Mouse (Mus musculus): ENCODE measurements around the gene Eif5a.
A peak's percentile ranks its signal among the peaks of the same experiment; 100 is the strongest.
"Not testable (repeated sequence)": the region's sequence is repeated elsewhere in the genome, so short reads cannot be mapped to it uniquely, and the experiment has no call there.

The Eif5a gene

DNA sequence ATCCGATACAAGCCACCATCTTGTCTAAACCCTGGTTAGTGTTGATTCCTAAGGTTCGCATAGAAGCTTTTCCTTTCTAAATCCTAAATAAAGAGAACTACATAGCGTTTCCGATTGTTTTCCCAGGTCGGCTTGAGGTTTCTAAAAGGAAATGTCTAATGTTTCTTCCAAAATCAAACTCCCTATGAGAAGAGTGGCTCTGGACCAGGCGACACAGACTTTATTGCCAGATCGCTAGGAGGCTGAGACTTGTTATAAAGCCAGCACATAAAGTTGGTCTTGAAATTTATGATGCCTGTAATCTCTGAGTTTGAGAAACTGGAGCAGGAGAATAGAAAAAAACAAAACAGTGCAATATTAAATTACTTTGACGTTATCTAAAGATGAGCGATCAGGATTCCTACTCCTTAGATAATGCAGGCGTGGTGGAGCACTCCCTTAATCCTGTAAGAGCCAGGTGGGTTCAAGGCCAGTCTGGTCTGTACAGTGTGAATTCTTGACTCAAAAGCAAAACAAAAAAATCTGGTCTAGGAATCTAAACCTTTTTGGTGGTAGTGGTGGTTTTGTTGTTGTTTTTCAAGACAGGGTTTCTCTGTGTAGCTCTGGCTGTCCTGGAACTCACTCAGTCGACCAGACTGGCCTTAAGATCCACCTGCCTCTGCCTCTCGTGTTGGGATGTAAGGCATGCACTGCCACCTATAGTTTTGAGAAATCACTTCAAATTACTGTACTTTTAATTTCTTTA lies 426 bp upstream of the Eif5a start:
- DNase-seq (ENCODE audit: extremely low spot score): no peak

- peak; percentile 74 for DNase-seq (ENCODE audit: extremely low spot score)
Observed at GRCm38 (mm10) chr11:69920266-69921031, 1.3 kb downstream of the Eif5a start.

- DNase-seq (ENCODE audit: extremely low spot score): peak; percentile 69
Observed at GRCm38 (mm10) chr11:69919661-69920265, 2.0 kb downstream of the Eif5a start.

DNA sequence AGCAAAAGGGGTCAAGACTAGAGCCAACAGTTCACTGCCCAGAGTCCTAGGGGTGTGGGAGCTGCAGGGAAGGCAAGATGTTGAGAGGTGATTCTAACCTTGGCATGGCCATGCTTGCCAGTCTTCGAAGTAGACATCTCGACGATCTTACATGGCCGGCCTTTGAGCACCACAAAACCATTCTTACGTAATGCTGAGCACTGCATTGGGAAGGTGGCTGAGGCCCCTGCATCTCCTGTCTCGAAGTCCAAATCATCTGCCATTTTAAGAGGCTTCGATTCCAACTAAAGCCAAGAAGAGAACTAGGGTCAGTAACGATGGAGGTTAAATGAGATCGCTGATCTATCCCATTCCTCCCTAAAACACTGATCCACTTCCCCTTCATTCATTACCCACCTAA lies 2.7 kb downstream of the Eif5a start:
- no peak for DNase-seq (ENCODE audit: extremely low spot score)

- DNase-seq (ENCODE audit: extremely low spot score): no peak
Observed at GRCm38 (mm10) chr11:69918118-69918517, 3.6 kb downstream of the Eif5a start.

- DNase-seq (ENCODE audit: extremely low spot score): no peak
Observed at GRCm38 (mm10) chr11:69917379-69917948, 4.3 kb downstream of the Eif5a start.

DNA sequence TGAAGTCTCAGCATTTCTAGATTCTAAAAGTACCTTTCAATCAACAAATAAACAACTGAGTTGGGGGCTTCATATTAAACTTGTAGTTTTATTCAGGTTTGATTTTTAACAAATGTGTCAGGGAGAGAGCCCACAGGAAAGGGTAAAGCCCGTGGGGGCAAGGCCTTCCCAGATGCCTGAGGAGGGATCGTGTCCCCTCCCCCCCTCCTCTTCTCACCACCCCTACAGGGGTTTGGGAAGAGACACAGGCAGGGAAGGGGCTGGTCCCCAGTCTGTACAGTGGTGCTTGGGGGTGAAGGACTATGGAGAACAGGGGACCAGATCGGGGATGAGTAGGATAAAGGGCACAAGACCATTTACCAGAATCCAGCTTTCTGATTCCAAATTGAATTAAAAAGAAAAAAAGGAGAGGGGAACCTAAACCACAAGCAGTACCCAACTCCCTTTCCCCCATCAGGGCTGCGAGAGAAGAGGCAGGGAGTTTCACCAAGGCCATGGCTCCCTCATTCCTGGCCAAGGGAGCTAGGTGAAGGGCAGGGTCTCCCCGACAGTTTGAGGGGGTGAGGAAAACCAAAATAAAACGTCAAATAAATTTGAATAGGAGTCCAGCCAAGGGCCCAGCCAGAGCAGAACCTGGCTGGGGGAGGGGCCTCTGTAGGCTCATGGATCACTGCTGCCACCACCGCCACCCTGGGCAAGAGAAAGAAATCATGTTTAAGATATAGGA lies 4.9 kb downstream of the Eif5a start:
- DNase-seq (ENCODE audit: extremely low spot score): not testable (repeated sequence)

GRCm38 (mm10) chr11:69915667-69916627 lies 5.8 kb downstream of the Eif5a start:
- DNase-seq (ENCODE audit: extremely low spot score): peak; percentile 27

DNA sequence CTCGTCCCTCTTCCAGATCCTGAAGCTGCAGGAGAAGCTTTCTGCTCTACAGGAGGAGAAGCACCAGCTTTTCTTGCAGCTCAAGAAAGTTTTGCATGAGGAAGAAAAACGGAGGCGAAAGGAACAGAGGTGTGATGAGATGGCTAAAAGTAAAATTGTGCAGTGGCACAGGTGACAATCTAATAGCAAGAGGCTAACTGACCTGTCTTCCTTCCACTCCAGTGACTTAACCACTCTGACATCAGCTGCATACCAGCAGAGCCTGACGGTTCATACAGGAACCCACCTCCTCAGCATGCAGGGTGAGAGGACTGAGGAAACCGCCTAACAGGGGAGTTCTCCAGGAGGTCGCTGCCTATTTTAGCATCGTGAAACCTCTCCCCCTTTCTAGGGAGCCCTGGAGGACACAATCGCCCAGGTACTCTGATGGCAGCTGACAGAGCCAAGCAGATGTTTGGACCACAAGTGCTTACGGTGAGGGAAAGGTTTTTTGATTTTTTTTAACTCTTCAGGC lies 6.8 kb downstream of the Eif5a start:
- no peak for DNase-seq (ENCODE audit: extremely low spot score)

DNA sequence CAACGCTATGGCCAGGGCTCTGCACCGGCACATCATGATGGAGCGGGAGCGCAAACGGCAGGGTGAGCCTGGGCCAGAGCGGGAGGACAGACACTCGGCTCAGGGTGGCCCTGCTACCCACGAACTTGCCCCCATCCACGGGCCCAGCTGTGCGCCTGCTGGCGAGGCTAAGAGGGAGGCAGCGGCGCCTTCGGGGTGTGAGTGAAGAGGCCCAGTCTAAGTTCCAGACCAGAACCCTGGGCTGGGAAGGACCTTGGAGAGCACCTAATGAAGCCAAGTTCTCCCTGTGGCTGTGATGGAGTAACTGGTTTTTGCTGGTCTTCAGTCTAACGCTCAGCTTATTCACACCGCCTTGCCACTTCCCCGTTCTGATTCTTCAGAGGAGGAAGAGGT lies 7.4 kb downstream of the Eif5a start:
- DNase-seq (ENCODE audit: extremely low spot score): no peak

- DNase-seq (ENCODE audit: extremely low spot score): peak; percentile 93
Observed at GRCm38 (mm10) chr11:69913554-69914371, 8.0 kb downstream of the Eif5a start, which contains the start of gene Gps2. Gps2 (plus strand) TSS chr11:69913888.

GRCm38 (mm10) chr11:69912716-69913530 lies 8.8 kb downstream of the Eif5a start:
- no peak for DNase-seq (ENCODE audit: extremely low spot score)

DNA sequence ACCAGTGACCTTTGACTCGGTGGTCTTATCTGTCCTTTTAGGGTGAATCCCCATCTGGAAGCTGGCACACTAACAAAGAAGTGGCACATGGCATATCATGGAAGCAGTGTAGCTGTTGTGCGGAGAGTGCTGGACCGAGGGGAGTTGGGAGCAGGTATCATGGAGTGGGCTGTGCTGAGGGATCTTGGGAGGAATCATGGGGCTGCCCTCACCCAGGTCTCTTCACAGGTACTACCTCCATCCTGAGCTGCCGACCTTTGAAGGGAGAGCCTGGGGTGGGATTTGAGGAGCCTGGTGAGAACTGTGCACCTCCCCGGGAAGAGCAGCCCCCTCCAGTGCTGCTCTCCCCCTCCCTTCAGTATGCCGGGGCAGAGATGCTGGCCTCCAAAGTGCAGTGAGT lies 10.1 kb downstream of the Eif5a start:
- no peak for DNase-seq (ENCODE audit: extremely low spot score)

DNA sequence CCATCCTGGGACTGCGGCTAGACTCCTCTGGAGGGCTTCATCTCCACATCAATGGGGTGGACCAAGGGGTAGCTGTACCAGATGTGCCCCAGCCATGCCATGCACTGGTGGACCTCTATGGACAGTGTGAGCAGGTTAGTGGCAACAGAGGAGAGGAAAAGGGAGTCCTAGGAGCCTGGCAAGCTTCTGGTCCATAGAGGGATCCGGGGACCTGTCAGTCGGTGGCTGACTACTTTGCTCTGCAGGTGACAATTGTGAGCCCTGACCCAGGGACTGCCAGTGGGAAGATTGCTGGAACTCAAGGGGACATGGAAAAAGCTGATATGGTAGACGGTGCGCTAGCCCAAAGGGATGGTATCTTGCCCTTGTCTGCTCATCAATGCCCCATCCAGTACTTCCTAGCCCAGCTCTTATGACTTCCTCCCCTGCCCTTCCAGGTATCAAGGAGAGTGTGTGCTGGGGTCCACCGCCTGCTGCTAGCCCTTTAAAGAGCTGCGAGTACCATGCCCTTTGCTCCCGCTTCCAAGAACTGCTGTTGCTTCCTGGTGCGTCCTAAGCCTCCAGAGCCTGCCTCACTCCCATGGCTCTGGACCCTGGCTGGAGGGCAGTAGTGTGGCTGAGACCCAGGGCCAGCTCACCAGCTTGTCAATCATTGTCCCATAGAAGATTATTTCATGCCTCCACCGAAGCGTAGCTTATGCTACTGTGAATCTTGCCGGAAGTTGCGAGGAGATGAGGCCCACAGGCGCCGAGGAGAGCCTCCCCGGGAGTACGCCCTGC lies 10.8 kb downstream of the Eif5a start:
- no peak for DNase-seq (ENCODE audit: extremely low spot score)

- DNase-seq (ENCODE audit: extremely low spot score): no peak
Observed at GRCm38 (mm10) chr11:69910177-69910576, 11.6 kb downstream of the Eif5a start.

GRCm38 (mm10) chr11:69909174-69909573 lies 12.6 kb downstream of the Eif5a start:
- DNase-seq (ENCODE audit: extremely low spot score): no peak

DNA sequence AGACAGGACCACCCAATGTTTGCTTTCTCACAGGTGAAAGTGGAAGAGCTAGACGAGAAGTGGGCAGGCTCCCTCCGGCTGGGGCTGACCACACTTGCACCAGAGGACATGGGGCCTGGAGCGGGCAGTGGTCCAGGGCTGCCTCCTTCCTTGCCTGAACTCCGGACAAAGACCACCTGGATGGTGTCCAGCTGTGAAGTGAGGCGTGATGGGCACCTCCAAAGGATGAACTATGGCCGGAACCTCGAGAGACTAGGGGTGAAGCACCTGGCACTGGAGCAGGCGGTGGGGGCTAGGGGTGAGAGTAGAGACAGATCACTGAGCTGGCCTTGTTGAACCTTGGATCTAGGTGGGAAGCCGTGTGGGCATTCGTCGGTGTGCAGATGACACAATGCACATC lies 13.1 kb downstream of the Eif5a start:
- no peak for DNase-seq (ENCODE audit: extremely low spot score)

DNA sequence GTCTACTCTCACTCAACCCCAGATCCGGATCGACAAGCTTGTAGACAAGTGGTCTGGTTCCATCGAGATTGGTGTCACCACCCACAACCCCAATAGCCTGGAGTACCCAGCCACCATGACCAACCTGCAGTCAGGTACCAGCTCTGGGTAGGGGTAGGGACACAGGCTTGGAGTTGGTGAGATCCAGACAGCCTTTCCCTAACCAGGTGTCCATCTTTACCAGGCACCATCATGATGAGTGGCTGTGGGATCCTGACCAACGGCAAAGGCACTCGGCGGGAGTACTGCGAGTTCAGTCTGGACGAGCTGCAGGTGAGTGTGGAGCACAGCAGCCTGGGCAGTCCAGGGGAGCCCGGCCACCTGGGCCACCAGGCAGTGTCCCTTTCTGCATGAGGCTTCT lies 17.4 kb downstream of the Eif5a start:
- DNase-seq (ENCODE audit: extremely low spot score): no peak
